Mouse (Mus musculus) intestine, postnatal 0 days (tissue): Measurements from ENCODE around the gene Adra1d. TPM values are rescaled to one million over a fixed set of nuclear protein-coding genes. Genes with fewer than 3 reads are reported as not detected.

Experiments used
- ATAC-seq: fragments of 200-750 bp; cut with Nextera tagmentation; 2 replicates; pipeline ENCODE4 v1.8.0; 2017; ENCODE audit warnings: mild to moderate bottlenecking, moderate TSS enrichment, moderate library complexity
- H3K27ac ChIP-seq: fragments of 300-500 bp; sonication (generic); 2 replicates; pipeline ENCODE4 v1.5.1; 2014; ENCODE audit warnings: mild to moderate bottlenecking, low read depth, low read length, moderate library complexity
- H3K27me3 ChIP-seq: fragments of 300-500 bp; sonication (generic); replicated peaks from 2 replicates; pipeline ENCODE4 v1.6.1; 2014; ENCODE audit warnings: low read length, mixed read lengths; ENCODE audit not compliant: control insufficient read depth, insufficient read depth
- H3K36me3 ChIP-seq: fragments of 300-500 bp; sonication (generic); 2 replicates; pipeline ENCODE4 v1.6.1; 2014; ENCODE audit warnings: mild to moderate bottlenecking, moderate library complexity; ENCODE audit not compliant: control insufficient read depth, insufficient read depth
- H3K4me1 ChIP-seq: fragments of 300-500 bp; sonication (generic); replicated peaks from 2 replicates; pipeline ENCODE4 v1.6.1; 2014; ENCODE audit warnings: antibody characterized with exemption, low read length, mixed read lengths; ENCODE audit not compliant: control insufficient read depth, insufficient read depth
- H3K4me2 ChIP-seq: fragments of 300-500 bp; sonication (generic); replicated peaks from 2 replicates; pipeline ENCODE4 v1.6.1; 2014; ENCODE audit warnings: low read depth, mild to moderate bottlenecking, moderate library complexity
- H3K4me3 ChIP-seq: fragments of 300-500 bp; sonication (generic); 2 replicates; pipeline ENCODE4 v1.5.1; 2014; ENCODE audit warnings: low read depth, low read length
- H3K9ac ChIP-seq: fragments of 300-500 bp; sonication (generic); 2 replicates; pipeline ENCODE4 v1.6.1; 2014; ENCODE audit warnings: mild to moderate bottlenecking, low read depth, low read length
- H3K9me3 ChIP-seq: fragments of 300-500 bp; sonication (generic); 2 replicates; pipeline ENCODE4 v1.6.1; 2016; ENCODE audit warnings: mixed run types; ENCODE audit not compliant: control insufficient read depth
- CTCF ChIP-seq: sonication (generic); IDR thresholded peaks from 2 replicates; pipeline ENCODE4 v1.5.1; 2016; ENCODE audit warnings: low read depth, mild to moderate bottlenecking, control low read depth, antibody characterized with exemption, moderate library complexity
- WGBS: fragments of 180-500 bp; shearing (Covaris S2); extraction: QIAGEN DNeasy Blood & Tissue Kit; methylation state at CpG from one replicate; pipeline ENCODE4 v1.1.7; 2014; 5-methylcytosine and 5-hydroxymethylcytosine counted together
- polyA plus RNA-seq: library from polyadenylated mRNA; unstranded; fragments of >200 nt; fragmentation: Nextera tagmentation; extraction: Ambion mirVana; gene quantifications from 2 replicates; pipeline ENCODE4 v1.2.1, GENCODE M21; 2015

Adra1d gene
- polyA plus RNA-seq, 1 experiment from 2014 or later: 0.05 TPM

DNA sequence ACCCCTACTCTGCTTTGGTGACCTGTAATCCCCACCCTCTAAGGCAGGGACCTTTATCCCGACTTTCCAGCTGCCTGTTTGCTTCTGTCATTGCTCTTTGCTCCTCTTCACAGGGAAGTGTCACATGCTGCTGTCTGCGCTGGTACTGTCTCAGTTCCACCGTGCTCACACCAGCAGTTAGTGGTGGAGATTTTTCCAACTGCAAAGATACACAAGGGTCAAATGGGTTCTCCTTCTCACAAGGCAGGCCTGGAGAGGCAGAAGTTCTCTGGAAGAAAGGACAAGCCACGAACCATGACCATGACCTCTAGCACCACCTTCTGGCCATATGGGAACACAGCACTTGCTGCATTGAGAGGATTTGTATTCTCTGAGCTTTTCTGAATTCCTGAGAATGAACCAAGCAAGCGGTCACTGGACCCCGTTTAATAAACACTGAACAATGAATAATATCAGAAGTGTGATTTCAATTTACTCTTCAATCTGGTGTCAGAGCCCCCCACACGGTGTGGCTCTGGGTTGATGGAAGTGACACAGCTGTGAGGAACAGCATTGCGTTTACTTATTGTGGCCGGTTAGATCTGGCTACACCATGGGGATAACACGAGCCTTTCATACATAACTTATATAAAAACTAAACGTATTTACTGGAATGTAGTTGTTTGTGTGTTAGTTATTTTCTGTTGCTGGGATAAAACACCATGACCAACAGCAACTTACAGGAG, 32.0 kb downstream of the Adra1d start:
- WGBS: 34% methylated on average over 11 of the region's 11 CpGs

DNA sequence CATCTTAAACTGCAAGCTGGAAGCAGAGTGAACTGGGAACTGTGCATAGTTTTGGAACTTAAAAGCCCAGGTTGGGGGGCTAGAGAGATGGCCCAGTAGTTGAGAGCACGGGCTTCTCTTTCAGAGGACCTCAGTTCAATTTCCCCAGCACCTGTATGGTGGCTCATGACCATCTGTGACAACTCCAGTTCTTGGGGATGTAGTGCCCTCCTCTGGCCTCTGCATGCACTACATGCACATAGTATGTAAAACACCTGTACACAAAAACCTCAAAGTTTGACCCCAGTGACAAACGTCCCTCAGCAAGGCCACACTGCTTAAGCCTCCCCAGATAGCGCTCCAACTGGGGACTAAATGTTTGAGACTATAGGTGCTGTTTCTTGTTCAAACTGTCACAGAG, 35.0 kb downstream of the Adra1d start:
- no peak overlapping the region for H3K4me2 ChIP-seq
- H3K9ac ChIP-seq: no peak overlapping the region
- no peak overlapping the region for H3K4me3 ChIP-seq
- TF ChIP-seq CTCF: peak; percentile 77
- no peak for ATAC-seq
- H3K4me1 ChIP-seq: no peaks in the 10 kb centered on the region
- no peak overlapping the region for H3K27ac ChIP-seq
- no peaks in the 10 kb centered on the region for H3K9me3 ChIP-seq
- H3K36me3 ChIP-seq: no peaks in the 10 kb centered on the region
- 55% methylated on average over 3 of the region's 3 CpGs for WGBS
- H3K27me3 ChIP-seq: no peaks in the 10 kb centered on the region

More for the DNA sequence above, 32.0 kb downstream of the Adra1d start:
- peak; percentile 93 for TF ChIP-seq CTCF
- Histone ChIP-seq H3K36me3 (no peaks in the 10 kb centered on the region), H3K4me3 (no peak overlapping the region), H3K9ac (no peak overlapping the region), H3K9me3 (no peaks in the 10 kb centered on the region), H3K4me2 (no peak overlapping the region), H3K27ac (no peak overlapping the region), H3K27me3 (no peaks in the 10 kb centered on the region), H3K4me1 (no peaks in the 10 kb centered on the region)
- ATAC-seq: 0 out of 2 replicates have a peak, but pooled peaks have one; percentile 36

DNA sequence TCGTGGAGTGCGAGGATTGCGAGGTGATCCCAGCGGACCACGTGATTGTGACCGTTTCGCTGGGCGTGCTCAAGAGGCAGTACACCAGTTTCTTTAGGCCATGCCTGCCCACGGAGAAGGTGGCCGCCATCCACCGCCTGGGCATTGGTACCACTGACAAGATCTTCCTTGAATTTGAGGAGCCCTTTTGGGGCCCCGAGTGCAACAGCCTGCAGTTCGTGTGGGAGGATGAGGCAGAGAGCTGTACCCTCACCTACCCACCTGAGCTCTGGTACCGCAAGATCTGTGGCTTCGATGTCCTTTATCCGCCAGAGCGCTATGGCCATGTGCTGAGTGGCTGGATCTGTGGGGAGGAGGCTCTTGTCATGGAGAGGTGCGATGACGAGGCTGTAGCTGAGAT, 41.3 kb downstream of the Adra1d start:
- Histone ChIP-seq H3K4me1 (no peaks in the 10 kb centered on the region), H3K27ac (no peak overlapping the region), H3K9ac (no peak overlapping the region), H3K36me3 (peaks cover 13% of the 10 kb centered on the region; the same call in 1 of the 2 replicates), H3K27me3 (no peaks in the 10 kb centered on the region), H3K4me2 (no peak overlapping the region), H3K9me3 (no peaks in the 10 kb centered on the region), H3K4me3 (no peak overlapping the region)
- 96% methylated on average over 19 of the region's 19 CpGs for WGBS
- no peak for ATAC-seq
- no peak for TF ChIP-seq CTCF

DNA sequence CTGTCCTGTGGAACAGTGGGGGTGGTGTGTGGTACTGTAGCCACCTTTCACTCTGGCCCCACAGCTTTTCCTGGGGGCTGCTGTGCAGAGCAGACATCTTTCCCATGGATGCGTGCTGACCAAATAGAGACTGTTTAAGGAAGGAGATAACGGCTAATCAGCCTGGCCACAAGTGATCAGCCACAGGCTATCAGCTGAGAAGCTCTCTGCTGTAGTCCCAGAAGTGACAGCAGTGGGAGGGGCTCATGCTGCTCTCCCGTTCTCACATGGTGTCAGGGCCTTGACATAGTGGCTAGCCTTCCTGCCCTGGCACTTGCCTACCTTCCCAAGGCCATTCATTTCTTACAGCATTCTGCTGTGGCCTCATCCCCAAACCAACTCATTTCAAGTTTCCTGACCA, 43.3 kb downstream of the Adra1d start:
- no peaks in the 10 kb centered on the region for H3K27me3 ChIP-seq
- H3K36me3 ChIP-seq: peaks cover 13% of the 10 kb centered on the region; the same call in 1 of the 2 replicates
- WGBS: 32% methylated on average over 3 of the region's 3 CpGs
- no peak overlapping the region for H3K9ac ChIP-seq
- H3K9me3 ChIP-seq: no peaks in the 10 kb centered on the region
- no peak overlapping the region for H3K4me2 ChIP-seq
- H3K27ac ChIP-seq: no peak overlapping the region
- no peak for ATAC-seq
- H3K4me3 ChIP-seq: no peak overlapping the region
- H3K4me1 ChIP-seq: no peaks in the 10 kb centered on the region
- TF ChIP-seq CTCF: no peak

DNA sequence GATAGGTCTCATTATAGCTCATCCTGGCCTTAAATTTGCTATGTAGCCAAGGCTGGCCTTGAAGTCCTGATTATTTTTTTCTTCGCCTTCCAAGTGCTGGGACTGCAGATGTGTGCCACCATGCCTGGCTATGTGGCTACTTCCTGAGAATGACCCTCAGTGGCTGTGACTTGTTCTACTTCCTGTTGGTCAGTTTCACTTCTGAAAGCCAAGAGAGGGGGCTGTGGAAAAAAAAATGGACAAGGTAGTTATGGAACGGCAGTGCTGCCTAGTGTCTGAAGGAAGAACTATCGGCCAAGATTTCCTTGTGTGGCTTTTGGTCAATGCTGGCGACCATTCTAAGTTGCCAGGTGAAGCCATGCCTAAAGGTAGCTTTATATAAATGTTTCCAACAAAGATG, 44.5 kb downstream of the Adra1d start:
- peaks cover 13% of the 10 kb centered on the region; the same call in 1 of the 2 replicates for H3K36me3 ChIP-seq
- TF ChIP-seq CTCF: 0 out of 2 replicates have a peak, but pooled peaks have one; percentile 4
- 92% methylated on average over 4 of the region's 4 CpGs for WGBS
- no peak for ATAC-seq
- H3K4me2 ChIP-seq: no peak overlapping the region
- H3K4me1 ChIP-seq: no peaks in the 10 kb centered on the region
- H3K27me3 ChIP-seq: no peaks in the 10 kb centered on the region
- H3K9me3 ChIP-seq: no peaks in the 10 kb centered on the region
- H3K4me3 ChIP-seq: no peak overlapping the region
- no peak overlapping the region for H3K27ac ChIP-seq
- no peak overlapping the region for H3K9ac ChIP-seq

DNA sequence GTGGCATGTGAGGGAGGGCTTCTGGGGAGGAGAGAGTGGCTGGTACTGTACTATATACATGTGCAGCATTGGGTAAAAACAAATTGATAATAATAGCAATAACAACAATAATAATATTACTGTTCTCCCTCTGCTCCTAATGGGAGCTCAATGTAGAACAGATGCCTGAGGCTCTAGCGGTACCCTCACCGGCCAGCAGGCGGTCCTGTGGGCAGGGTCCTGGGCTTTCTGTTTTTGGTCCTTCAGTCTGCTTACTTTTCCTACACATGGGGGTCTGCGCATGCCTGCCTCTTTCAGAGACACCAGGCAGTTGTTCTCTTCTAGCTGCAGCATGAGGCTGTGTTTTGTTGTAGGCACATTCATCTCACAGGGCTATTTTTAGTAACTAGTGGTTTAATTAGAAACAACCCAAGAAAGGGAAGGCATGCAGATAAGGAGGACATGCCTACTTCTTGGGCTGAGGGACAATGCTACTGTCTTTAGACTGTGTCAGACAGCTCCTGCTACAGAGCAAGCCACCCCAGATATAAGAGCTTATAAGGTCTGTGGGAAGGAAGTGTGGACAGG, 47.9 kb downstream of the Adra1d start:
- TF ChIP-seq CTCF: peak; percentile 31
- Histone ChIP-seq H3K27ac (no peak overlapping the region), H3K4me2 (no peak overlapping the region), H3K9ac (no peak overlapping the region), H3K27me3 (no peaks in the 10 kb centered on the region), H3K9me3 (no peaks in the 10 kb centered on the region), H3K4me1 (no peaks in the 10 kb centered on the region), H3K36me3 (no peaks in the 10 kb centered on the region; the same call in 1 of the 2 replicates), H3K4me3 (no peak overlapping the region)
- ATAC-seq: no peak
- WGBS: 90% methylated on average over 4 of the region's 4 CpGs
